Mouse (Mus musculus) fat pad, adult 2 months (tissue): ENCODE results near the gene Gm21970.

Experiments used
- DNase-seq: peaks from one replicate; pipeline ENCODE4 v3.0.0-alpha.2; 2011; ENCODE audit warnings: low read depth, low spot score; ENCODE audit errors: extremely low read depth

Gm21970 gene

GRCm38 (mm10) chr16:91461066-91461638 is 69.6 kb downstream of the Gm21970 start:
- no peak for DNase-seq

- DNase-seq: no peak
Measured at GRCm38 (mm10) chr16:91461773-91462181, 70.3 kb downstream of the Gm21970 start.

GRCm38 (mm10) chr16:91462644-91463043 is 71.1 kb downstream of the Gm21970 start:
- no peak for DNase-seq

GRCm38 (mm10) chr16:91463400-91463799 is 71.9 kb downstream of the Gm21970 start:
- DNase-seq: no peak

GRCm38 (mm10) chr16:91463836-91464400 is 72.4 kb downstream of the Gm21970 start:
- DNase-seq: no peak

GRCm38 (mm10) chr16:91464594-91465504 is 73.3 kb downstream of the Gm21970 start:
- DNase-seq: no peak

- no peak for DNase-seq
Measured at GRCm38 (mm10) chr16:91465505-91466240, 74.2 kb downstream of the Gm21970 start.

GRCm38 (mm10) chr16:91466566-91466965 is 75.0 kb downstream of the Gm21970 start:
- DNase-seq: no peak
